Mouse (Mus musculus) gastrocnemius, adult 2 months (tissue): ENCODE measurements around the gene C2cd2l. TPM values are rescaled to one million over a fixed set of nuclear protein-coding genes. Genes with fewer than 3 reads are reported as not detected.

Experiments used
- DNase-seq: peaks from one replicate; pipeline ENCODE4 v3.0.0; 2022
- H3K27ac ChIP-seq: fragments of 200-600 bp; 2 replicates; pipeline ENCODE4 v1.8.1; 2022; ENCODE audit warnings: mild to moderate bottlenecking
- H3K4me3 ChIP-seq: fragments of 200-600 bp; 2 replicates; pipeline ENCODE4 v1.8.1; 2022; ENCODE audit warnings: mild to moderate bottlenecking, moderate library complexity
- CTCF ChIP-seq: fragments of 200-600 bp; IDR thresholded peaks from 2 replicates; pipeline ENCODE4 v1.8.1; 2022; ENCODE audit warnings: antibody characterized with exemption, mild to moderate bottlenecking, moderate library complexity
- intact Hi-C: fragments of 180-260 bp; cut with DNase I; formaldehyde crosslinking; loops from one replicate; pipeline ENCODE4 v1.15.1; 2025
- total RNA-seq, 2 experiments: library from RNA; stranded (reverse); gene quantifications; 2 replicates each; pipeline ENCODE4 v1.2.3; 2021

The C2cd2l gene
- total RNA-seq, 2 experiments from 2014 or later, result 14.9 to 17.8 TPM

DNA sequence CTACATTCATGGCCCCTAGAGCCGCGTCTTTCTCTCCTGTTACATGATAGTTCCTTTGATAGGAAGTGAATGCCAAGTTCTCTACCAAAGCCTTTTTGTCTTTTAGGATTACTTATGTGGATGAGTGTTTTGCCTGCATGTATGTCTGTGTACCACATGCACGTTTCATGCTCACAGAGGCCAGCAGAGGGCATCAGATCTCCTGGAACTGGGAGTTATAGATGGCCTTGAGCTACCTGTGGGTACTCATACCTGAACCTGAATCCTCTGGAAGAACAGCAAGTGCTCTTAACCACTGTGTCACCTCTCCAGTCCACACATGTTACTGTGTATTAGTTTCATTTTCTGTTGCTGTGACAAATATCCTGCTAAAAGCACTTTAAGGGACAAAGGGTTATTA is 27.6 kb downstream of the C2cd2l start:
- intact Hi-C loops, result loop anchor here (1.0 kb wide), 1 partner anchor 65 kb away; no protein-coding TSS in a partner anchor
- DNase-seq, result no peak
- TF ChIP-seq CTCF, result peak; percentile 67
- H3K4me3 ChIP-seq, result no peak overlapping the region
- no peak overlapping the region for H3K27ac ChIP-seq

GRCm38 (mm10) chr9:44288959-44289291 is 31.2 kb downstream of the C2cd2l start:
- TF ChIP-seq CTCF, result no peak
- Histone ChIP-seq H3K4me3 (no peak overlapping the region), H3K27ac (no peak overlapping the region)
- no peak for DNase-seq
- intact Hi-C loops, result no loop called here

GRCm38 (mm10) chr9:44288076-44288958 is 31.8 kb downstream of the C2cd2l start, which contains the start of gene Abcg4:
Abcg4 (minus strand) TSS chr9:44288615.
- Histone ChIP-seq H3K27ac (peak within 1 kb of the TSS; percentile 46), H3K4me3 (peak within 1 kb of the TSS; percentile 78)
- intact Hi-C loops, result no loop called here
- peak; percentile 43 for DNase-seq
- TF ChIP-seq CTCF, result no peak

DNA sequence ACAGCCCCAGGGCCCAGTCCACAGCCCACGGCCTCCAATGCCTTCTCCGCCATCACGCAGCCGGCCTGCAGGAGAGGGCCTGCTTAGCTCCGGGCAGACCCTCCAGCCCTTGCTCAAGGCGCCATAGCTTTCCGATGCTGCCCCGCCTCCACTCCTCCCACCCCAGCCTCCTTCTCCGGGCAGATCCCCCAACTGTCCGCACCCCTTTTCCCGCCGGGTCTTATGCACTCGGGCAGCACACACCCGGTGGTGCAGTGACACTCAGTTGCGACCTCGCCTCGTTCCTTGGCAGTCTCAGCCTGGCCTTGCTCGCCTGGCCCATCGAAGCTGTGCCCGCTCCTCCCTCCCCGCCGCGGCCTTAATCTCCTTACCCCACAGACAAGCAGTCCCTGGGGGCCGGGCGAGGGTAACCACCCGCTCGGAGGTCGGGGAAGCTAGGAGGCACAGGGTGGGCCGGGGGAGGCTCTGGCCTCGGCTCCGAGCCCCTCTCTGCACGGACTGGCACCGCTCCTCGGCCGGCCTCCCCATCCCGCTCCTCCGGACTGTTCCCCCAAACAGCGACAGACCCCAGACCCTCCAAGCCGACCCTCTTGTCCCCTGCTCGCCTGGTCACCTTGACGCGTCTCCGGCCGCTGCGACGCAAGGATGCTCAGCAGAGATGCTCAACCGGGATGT is 32.5 kb downstream of the C2cd2l start:
- TF ChIP-seq CTCF, result no peak
- peak overlapping the region; percentile 46 for H3K27ac ChIP-seq
- DNase-seq, result peak; percentile 48
- peak overlapping the region; percentile 78 for H3K4me3 ChIP-seq
- intact Hi-C loops, result no loop called here

GRCm38 (mm10) chr9:44287003-44287400 is 33.1 kb downstream of the C2cd2l start:
- intact Hi-C loops, result no loop called here

DNA sequence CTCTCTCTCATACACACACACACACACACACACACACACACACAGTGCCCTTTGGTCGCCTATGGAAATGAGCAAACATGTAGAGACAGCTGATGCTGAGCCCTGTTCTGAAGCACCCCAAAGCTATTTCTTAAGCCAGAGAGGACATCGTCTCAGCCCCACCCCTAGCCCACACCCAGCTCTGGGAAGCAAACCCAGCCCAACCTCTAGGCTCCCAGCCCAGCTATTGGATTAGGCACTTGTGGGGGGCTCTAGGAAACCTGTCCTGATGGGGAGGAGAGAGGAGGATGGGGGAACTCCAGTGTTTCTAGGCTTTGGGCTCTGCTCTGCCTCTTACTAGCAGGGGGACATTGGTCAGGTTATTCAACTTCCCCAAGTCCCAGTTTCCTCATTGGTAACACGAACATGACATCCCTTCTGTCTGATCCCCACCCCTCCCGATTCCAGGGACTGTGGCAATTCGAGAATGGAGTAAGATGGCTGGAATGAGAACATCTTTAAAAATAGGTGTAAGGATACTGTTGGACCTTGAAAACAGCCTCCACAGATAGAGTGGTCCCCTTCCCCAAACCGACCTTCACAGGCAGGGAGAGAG is 33.7 kb downstream of the C2cd2l start:
- H3K4me3 ChIP-seq, result no peak overlapping the region
- no peak for TF ChIP-seq CTCF
- no peak overlapping the region for H3K27ac ChIP-seq
- peak; percentile 50 for DNase-seq
- intact Hi-C loops, result no loop called here

More at GRCm38 (mm10) chr9:44287003-44287400, 33.1 kb downstream of the C2cd2l start:
- peak overlapping the region; percentile 78 for H3K4me3 ChIP-seq
- DNase-seq, result no peak
- no peak overlapping the region for H3K27ac ChIP-seq
- no peak for TF ChIP-seq CTCF

DNA sequence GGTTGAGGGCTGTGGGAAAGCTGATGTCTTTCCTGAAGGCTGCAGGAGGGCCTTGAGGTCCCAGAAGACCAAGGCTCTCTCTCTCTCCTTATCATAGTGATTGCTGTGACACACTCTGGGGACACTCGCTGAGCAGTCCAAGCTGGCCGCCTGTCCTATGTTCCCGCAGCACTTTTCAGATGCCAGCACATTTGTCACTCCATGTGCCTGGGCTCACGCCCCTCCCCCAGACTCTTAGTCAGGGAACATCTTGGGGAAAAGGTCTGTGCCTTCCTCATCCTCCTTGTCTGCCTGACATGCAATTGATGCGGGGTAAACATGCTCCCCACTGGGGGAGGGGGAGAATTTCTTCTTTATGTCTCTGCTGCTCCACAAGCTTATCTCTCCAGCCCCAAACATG is 36.9 kb downstream of the C2cd2l start:
- H3K27ac ChIP-seq, result no peak overlapping the region
- DNase-seq, result no peak
- no peak overlapping the region for H3K4me3 ChIP-seq
- intact Hi-C loops, result no loop called here
- no peak for TF ChIP-seq CTCF

DNA sequence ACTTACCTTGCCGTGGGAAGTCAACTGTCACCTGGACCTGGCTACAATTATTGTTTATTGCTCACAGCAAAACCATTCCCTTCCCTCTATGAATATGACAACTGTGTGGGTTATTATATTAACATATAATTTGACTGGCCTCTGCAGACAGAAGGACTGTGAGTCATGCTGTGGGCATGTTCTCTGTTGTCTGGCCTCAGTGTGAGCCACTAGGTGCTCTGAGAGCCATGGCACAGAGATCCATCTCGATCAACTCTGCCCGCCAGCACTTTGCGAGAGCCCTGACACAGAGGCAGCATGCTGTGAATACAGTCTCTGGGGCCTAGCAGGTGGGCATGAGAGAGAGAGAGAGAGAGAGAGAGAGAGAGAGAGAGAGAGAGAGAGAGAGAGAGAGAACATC is 50.1 kb downstream of the C2cd2l start:
- no peak for DNase-seq
- Histone ChIP-seq H3K4me3 (no peak overlapping the region), H3K27ac (no peak overlapping the region)
- TF ChIP-seq CTCF, result no peak
- intact Hi-C loops, result loop anchor here (1.0 kb wide), 1 partner anchor 31 kb away; no protein-coding TSS in a partner anchor

DNA sequence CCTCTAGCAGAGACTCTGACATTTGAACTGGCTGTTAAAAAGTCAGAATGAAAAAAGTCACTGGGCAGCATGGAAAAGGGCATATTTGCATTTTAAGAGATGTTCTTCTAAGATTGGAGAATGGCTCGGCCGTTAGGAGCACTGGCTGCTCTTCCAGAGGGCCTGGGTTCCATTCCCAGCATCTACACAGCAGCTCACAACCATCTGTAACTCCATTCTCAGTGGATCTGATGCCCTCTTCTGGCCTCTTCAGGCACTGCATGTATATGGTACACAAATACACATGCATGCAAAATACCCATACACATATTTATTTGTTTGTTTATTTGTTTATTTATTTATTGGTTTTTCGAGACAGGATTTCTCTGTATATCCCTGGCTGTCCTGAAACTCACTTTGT is 51.0 kb downstream of the C2cd2l start:
- DNase-seq, result peak; percentile 39
- intact Hi-C loops, result loop anchor here (1.0 kb wide), 1 partner anchor 30 kb away; no protein-coding TSS in a partner anchor
- no peak overlapping the region for H3K4me3 ChIP-seq
- peak; percentile 69 for TF ChIP-seq CTCF
- H3K27ac ChIP-seq, result no peak overlapping the region

DNA sequence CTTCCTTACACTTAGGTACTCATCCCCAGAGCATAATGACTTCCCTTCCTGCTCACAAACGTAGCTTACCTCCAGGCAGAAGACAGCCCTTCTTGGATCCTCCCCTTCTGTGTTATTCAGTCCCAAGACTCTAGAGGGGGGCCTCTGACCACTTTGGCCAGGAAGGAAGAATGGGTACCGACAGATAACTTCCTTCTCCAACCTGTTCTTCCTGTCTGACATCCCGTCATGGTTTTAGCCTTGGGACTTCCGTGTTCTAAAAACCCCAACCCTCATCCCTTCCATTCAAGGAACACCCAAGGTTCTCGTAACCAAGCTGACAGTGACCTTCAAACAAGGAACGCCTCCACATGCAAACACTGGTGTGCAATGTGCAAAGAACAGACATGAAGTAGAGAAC is 51.7 kb downstream of the C2cd2l start, which contains the start of gene Nlrx1:
Gene Nlrx1 (minus strand): TSS at position 168 of the 400 bp plus-strand sequence.
- intact Hi-C loops, result no loop called here
- peak within 1 kb of the TSS; percentile 97 for H3K27ac ChIP-seq
- no peak for TF ChIP-seq CTCF
- peak within 1 kb of the TSS; percentile 86 for H3K4me3 ChIP-seq
- no peak for DNase-seq

DNA sequence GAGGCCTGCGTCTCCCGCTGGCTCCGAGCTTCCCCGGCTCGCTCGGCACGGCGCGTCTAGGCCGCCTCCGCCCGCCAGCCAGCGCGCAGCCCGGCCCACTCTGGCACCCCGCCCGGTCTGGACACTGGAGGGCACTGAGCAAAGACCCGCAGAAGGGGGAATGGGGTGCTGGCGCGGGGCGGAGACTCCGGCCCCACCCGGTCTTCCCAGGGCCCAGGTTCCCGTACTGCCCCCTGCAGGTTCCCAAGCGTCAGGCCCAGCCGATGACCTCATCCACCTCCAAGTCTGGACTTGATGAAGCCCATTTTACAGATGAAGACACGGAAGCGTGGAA is 52.1 kb downstream of the C2cd2l start:
- Histone ChIP-seq H3K27ac (peak overlapping the region; percentile 97), H3K4me3 (peak overlapping the region; percentile 86)
- intact Hi-C loops, result no loop called here
- peak; percentile 82 for TF ChIP-seq CTCF
- peak; percentile 96 for DNase-seq

DNA sequence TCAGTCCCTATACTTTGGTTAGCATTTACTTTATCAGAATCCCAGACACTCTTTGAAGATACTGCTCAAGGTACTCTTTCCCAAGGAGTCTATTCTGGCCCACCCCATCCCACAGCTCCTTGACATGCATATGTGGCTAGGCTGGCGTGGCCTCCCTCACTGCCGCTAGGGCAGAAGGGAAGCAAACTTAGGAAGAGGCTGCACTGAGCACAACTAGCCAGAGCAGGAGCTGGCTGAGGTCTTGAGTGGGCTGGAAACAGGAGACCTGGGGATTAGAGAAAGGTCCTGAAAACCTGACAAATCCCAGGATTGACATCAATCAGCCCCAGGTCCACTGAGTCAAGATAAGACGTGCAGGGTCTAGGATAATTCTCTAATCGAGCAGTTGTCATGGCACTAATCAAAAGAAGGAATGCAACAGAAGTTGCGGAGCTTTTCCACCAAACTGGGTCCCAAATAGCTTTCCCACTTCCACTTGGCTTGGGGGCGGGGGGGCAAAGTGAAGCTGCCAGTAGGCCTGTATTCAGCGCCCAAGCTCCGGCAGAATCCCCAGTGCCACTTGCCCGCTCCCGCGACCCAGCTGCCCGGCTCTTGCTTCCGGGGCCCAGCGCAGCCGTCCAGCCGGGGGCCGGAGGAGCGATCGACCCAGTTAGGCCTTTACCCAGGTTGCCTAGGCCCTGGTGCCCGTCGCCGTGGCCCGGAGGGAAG is 52.6 kb downstream of the C2cd2l start:
- peak; percentile 60 for DNase-seq
- Histone ChIP-seq H3K4me3 (peak overlapping the region; percentile 86), H3K27ac (peak overlapping the region; percentile 97)
- TF ChIP-seq CTCF, result peak; percentile 30
- intact Hi-C loops, result no loop called here
